Mouse (Mus musculus) ES-E14 (cell line): ENCODE results near the gene Panx3.

Experiments
- CHD2 ChIP-seq: IDR thresholded peaks from 2 replicates; pipeline ENCODE4 v1.6.1; 2014; ENCODE audit warnings: mild to moderate bottlenecking, low read depth, low read length, inconsistent platforms
- HCFC1 ChIP-seq: IDR thresholded peaks from 2 replicates; pipeline ENCODE4 v1.6.1; 2012; ENCODE audit warnings: low read length, inconsistent platforms, borderline replicate concordance; ENCODE audit not compliant: insufficient read depth
- ZNF384 ChIP-seq: IDR thresholded peaks from 2 replicates; pipeline ENCODE4 v1.6.1; 2012; ENCODE audit warnings: low read depth, low read length, inconsistent platforms

DNA sequence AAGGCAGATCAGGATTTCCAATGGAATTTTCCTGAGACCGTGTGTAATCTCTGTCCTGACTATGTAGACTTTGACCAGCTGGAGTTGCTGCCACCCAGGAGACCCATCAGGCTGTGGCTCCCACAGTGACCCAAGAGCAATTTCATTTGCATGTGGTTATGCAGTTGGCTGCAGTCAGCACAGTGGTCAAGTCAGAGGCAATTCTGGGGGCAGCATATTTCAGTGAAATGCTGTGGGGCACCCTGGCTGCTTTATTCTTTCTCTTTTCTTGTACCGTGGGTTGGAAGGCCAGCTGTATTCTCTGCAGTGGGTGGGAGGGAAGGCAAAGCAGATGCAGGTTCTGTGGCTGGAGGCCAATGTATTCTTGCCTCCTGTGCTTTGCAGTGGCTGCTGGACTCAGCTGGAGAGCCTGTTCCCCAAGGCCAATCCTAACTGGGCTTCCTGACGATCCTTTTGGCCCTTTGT lies 42.9 kb downstream of the Panx3 start:
- no peak for TF ChIP-seq HCFC1
- no peak for TF ChIP-seq CHD2
- no peak for TF ChIP-seq ZNF384
